Mouse (Mus musculus) G1E-ER4 (cell line): ENCODE data around the gene Mas1. TPM values are rescaled to one million over a fixed set of nuclear protein-coding genes. Genes with fewer than 3 reads are reported as not detected.

Experiments
- GATA1 ChIP-seq: IDR thresholded peaks from one replicate; pipeline ENCODE4 v1.8.0; 2012; ENCODE audit warnings: low read length, inconsistent platforms
- polyA plus RNA-seq: library from polyadenylated mRNA; stranded (reverse); fragments of >175 nt; gene quantifications from 2 replicates; pipeline ENCODE4 v1.2.3, GENCODE M21; 2012

Gene Mas1
- polyA plus RNA-seq, 1 experiment: not detected

DNA sequence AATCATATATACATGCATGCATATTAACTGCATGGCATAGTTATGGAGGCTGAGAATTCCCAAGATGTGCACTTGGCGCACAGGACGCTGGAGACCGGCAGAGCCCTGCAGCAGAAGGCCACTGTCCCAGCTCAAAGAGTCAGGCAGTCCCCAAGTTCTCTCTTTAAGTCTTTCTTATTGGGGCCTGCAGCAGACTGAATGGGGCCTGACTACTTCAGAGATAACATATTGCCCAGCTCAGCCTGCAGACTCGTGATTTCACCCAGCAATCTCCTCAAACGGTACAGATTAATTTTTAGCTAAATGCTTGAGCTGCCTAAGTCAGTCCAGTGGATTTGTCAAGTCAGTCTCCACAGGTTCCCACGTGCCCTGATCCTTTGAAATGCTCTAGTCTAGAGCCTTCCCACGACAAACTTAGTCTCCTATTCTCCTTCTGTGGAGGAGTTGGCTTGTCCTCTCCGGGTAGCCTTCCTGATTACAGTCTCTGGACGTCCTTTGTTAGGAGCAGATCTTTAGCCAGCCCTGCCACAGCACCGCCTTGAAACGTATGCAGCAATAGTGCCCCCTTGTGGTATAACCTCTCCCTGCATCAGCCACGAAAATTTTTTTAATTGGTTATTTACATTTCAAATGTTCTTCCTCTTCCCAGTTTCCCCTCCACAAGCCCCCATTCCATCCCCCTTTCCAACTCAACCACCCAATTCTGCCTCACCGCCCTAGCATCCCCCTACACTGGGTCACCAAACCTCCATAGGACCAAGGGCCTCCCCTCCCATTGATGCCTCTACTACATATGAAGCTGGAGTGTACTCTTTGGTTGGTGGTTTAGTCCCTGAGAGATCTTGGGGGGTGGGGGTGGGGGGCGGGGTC lies 57.6 kb downstream of the Mas1 start:
- TF ChIP-seq GATA1: no peak

DNA sequence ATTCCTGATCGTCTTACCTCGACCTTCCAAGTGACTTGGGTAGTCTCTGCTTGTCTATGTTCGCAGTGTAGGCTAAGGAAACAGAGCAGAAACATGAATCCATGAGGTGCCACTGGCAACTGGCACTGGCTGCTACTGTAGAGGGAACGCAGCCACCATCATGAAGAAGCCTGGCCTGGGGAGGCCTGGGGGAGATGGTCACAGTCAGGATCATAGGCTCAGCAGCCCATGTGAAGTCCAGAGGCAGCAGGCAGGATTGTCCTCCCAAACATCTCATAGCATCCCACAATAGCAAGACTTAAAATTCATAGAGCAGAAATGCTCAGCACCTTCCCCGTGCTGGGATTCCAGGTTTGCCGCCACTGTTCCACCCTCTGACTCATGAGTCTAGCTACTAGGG lies 59.1 kb downstream of the Mas1 start:
- no peak for TF ChIP-seq GATA1

DNA sequence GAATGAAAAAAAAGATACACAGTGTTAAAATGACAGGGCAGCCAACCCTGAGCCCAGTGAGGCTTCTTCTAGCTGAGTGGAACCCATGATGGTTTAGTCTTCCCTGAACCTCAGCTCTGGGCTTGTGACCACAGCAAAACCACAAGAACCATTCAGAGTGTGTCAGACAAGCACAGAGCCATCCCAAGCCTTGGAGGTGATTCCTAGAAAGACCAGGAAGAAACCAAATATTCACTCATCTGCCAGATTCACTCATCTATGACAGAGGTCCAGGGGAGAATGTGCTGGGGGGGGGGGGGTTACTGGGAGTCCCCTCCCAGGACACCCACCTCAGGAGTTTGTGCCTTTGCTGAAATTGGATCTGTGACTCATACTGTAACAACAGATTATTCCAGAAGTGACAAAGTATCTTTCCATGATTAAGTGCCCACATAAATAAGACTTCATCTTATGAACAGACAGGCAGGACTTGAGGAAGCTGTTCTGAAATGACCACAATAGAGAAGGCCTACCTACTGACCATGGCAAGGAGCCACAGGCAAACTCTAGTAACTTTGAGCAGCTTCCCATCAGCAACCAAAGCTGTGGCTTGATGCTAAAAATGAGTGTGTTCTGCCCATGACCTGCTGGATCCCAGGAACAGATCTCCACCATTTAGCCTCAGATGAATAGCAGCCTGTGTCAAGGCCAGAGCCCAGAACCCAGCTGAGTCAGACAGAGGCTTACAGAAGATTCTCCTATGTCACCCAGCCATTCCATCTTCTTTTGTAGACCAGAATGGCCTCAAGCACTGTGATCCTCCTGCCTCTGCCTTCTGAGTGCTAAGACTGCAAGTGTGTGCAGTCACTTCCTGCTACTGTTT lies 63.1 kb downstream of the Mas1 start:
- no peak for TF ChIP-seq GATA1

DNA sequence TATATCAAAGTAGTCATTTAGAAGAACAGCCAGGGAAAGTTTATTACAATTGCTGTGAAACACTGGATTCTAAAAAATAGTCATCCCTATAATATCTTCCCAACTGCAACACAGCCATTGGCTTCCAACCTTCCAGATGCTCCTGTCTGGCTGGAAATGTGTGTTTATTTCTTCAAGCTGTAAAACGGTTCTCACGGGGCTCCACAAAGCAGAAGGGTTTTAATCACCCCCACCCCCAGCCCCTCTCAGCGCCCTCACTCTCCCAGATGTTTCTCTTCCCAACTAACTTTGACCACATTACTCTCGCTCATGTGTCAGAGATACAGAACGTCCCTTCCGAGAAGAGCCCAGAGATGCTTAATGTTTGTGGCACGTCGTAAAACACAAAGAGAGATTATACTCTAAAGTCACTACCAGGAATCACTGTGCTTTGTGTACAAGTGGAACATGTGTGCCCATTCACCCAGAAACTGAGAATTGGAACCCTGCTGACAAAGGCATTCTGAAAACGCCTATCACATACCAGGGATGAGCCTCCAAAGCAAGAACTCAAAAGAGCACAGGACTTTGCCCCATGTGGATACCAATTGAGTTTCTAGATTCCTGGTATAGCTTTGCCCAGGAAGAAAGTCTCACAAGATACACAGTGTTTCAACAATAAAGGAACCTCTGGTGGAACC lies 65.9 kb downstream of the Mas1 start:
- TF ChIP-seq GATA1: no peak

DNA sequence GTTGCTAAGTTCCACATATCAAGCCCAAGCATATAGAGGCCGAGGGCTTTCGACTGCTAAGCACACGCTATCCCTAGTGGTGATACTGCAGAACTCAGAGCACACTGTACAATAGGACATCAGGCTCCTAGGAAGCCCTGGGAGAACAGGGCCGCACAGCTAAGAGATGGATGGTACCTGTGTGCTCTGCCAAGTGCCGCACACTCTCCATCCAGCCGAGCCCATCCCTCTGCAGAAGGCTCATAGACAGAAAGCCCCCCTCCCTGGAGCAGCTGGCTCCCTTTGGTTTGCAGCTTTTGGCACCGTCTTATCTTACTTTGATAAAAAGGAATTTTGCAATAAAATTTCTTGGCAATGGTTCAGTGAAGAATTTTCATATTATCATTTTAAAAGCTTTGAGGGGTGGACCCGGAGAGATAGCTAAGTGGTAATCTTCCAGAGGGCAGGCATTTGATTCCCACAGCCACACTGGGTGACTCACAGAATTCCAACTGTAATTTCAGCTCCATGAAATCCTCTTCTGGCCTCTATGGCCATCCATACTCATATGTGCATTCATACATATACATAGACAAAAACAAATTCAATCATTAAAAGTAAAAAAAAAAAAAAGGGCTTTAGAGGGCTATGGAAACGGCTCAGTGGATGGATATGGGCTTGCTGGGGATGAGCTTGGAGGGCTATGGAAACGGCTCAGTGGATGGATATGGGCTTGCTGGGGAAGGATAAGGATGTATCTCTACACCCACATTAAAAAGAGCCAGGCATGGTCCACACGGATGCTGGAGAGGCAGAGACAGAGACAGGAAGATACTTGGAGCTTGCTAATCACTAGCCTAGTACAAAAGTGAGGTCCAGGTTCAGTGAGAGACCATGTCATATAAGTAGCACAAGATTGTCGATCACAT lies 68.3 kb downstream of the Mas1 start:
- TF ChIP-seq GATA1: no peak

DNA sequence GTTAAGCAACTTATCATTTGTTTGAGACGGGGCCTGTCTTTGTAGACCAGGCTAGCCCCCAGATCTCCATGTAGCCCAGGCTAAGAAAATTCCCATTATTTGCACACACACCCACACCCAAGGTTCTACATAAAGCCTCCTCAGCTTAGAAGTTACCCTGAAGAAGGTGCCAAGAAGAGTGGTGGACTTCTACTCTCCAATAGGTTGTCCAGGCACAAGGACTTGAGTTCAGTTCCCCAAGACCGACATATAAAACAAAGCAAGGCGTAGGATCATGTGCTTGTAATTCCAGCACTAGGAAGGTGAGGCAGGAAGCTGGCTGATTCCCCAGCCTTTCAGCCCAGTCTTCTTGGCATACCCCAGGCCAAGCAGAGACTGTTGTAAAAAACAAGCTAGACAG lies 69.4 kb downstream of the Mas1 start:
- TF ChIP-seq GATA1: no peak

DNA sequence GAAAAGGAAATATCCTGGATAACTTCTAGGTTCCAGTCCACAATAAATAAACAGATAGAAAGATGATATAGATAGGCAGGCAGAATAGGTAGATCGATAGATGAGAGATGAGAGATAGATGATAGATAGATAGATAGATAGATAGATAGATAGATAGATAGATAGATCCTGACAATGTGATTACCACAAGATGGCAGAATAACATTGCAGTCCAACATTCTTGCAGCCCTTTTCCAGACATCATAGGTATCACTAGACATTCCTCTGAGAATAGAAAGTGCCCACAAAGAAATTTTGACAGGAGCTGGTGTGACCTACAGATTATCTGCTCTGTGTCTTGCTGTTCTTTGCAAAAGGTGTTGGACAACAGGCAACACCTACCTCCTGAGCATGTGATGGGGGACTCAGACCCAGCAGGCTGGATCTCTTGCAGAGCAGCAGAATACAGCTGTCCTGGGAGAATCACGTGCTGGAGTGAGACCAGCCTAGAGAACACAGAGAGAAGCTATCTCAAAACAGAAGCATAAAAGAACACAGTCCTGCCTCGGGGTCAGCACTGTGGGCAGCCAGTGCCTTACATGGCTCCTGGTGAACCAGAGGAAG lies 70.4 kb downstream of the Mas1 start:
- no peak for TF ChIP-seq GATA1

DNA sequence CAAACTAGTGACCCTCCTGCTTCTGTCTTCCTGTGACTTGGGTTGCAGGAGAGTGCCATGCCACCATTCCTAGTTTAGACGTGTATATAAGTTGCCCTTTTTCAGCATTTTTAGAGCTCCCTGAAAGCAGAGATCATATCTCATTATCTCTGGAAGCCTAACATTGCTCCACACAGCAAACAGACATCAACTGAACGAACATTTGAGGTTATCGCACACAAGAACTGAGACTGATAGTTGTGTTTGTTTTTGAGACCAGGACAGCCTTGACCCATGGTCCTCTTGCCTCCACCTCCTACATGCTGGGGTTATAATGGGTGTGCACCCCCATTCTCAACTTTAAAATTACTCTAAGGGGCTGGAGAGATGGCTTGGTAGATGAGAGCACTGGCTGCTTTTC lies 71.3 kb downstream of the Mas1 start:
- no peak for TF ChIP-seq GATA1

DNA sequence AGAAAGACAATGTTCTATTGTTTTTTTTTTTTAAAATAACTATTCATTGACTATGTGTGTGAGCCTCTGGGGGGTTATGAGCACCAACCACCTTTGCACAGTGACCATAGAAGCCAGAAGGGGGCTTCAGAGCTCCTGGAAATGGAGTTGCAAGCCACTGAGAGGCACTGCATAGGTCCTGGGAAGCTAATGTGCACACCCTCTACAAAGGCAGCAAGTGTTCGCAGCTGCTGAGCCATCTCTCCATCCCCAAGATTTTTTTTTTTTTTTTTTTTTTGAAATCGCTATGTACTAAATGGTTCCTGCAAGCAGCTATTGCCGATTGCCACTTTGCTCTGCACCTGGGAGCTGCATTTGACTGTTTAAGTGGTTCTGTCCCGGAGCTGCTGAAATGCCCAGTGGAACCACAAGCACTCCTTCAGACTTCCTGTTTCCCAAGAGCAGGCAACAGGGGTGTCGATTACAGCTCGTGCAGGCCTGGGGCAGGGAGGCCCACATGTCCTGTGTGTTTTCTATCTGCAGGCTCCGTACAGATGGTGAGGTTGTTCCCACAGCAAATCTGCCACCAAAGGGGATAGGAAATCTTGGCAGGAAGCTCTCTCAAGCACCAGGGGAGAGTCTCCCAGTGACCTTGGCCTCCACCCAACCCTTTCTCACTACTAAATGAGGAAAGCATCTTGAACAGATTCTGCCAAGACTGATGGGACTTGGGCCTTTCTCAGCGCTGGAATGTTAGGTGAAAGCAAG lies 74.1 kb downstream of the Mas1 start:
- TF ChIP-seq GATA1: no peak

DNA sequence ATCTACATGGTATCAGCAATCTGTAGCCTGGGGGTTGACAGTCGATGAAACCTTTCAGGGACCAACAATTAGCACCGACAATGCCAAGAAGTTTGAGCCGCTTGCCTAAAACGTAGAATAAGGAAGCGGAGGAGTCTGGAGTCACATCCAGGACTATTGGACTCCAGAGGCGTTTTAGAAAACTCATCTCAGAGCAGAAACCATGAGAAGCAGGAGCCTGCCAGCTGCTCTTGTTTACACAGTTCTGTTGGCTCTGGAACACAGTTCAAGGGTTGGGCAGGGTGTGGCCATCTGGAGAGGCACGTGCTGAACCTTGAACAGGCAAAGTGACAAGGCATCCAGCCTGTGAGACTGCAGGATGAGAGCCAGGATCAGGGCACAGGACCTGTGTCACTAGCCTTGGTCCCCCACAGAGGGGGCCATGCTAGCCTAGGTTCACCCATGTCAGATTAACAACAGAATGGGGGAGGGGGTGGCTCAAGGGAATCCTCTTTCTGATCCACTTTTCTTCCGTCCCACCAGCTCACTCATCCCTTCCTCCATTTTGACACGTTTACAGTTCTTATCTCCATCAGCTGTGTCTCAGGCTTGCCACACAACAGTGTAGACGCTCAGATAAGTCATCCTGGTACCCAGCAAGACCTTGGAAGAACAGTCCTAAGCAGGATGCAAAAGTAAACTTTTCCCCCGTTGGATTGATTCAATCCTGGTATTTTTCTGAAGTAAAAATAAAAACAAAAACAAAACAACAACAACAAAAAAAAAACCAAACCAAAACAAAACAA lies 75.3 kb downstream of the Mas1 start:
- no peak for TF ChIP-seq GATA1

DNA sequence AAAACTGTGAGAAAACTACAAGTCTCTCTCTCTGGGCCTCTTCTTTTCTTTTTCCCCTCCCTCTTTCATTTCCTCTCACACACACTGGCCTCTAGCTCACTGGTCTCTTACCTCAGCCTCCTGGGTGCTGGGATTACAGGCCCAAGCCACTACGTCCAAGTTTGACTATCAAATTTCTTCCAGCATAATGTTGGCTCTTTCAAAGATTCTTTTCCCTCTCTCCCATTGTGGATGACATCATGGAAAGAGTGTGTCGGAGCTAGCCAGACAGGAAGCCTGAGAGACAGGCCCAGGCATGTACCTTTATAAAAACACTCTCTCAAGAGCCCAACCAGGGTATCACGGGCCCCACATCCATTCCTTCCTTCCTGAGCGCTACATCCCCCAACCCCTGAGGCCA lies 76.5 kb downstream of the Mas1 start:
- no peak for TF ChIP-seq GATA1

DNA sequence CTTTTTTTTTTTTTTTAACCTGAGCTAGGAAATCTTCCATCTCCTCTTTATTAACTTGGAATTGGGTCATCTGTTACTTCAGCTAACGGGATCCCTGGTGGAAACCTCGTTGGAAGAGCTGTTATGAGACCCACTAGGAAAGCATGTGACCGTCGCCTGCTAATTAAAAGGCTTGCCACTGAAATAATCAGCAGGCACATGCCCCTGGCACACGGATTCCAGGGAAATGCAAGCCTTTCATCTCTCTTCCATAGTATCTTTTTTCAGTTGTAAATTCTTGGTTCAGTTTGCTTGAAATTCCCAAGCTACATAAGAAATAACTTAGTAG lies 76.9 kb downstream of the Mas1 start:
- TF ChIP-seq GATA1: no peak

Other genes starting within 250 kb of the Mas1 start
- gene Slc22a1, start 192.3 kb downstream of the Mas1 start, polyA plus RNA-seq: not detected in 2 replicates
- gene Igf2r, start 98.5 kb downstream of the Mas1 start, polyA plus RNA-seq: 7.4 and 7.5 TPM in 2 replicates
- gene Mrgprh, start 7.9 kb upstream of the Mas1 start, polyA plus RNA-seq: not detected in 2 replicates
- not detected in 2 replicates for gene Pnldc1, start 42.1 kb upstream of the Mas1 start, polyA plus RNA-seq
- 23.7 and 53.6 TPM in 2 replicates for gene Tcp1, start 47.6 kb upstream of the Mas1 start, polyA plus RNA-seq
- 64.7 and 118 TPM in 2 replicates for gene Mrpl18, start 48.2 kb upstream of the Mas1 start, polyA plus RNA-seq
- gene Acat3, start 72.5 kb upstream of the Mas1 start, polyA plus RNA-seq: 0.05 TPM in 1 of 2 replicates, not detected in the other
- gene Acat2, start 92.6 kb upstream of the Mas1 start, polyA plus RNA-seq: 20.6 and 26.4 TPM in 2 replicates
- 37.2 and 50.4 TPM in 2 replicates for gene Wtap, start 126.0 kb upstream of the Mas1 start, polyA plus RNA-seq
- 554 and 793 TPM in 2 replicates for gene Sod2, start 138.7 kb upstream of the Mas1 start, polyA plus RNA-seq
- gene Gpr31b, start 184.2 kb upstream of the Mas1 start, polyA plus RNA-seq: not detected in 2 replicates
- not detected in 2 replicates for gene Tcp10b, start 193.0 kb upstream of the Mas1 start, polyA plus RNA-seq